Mouse (Mus musculus) C2C12 (cell line): ENCODE data around the gene Zdhhc1. TPM values are rescaled to one million over a fixed set of nuclear protein-coding genes. Genes with fewer than 3 reads are reported as not detected.

ENCODE experiments used
- H3K27me3 ChIP-seq: one replicate; pipeline ENCODE4 v1.6.1; 2011; ENCODE audit not compliant: control insufficient read depth, insufficient read depth, insufficient read length
- H3K36me3 ChIP-seq: one replicate; pipeline ENCODE4 v1.6.1; 2011; ENCODE audit not compliant: control insufficient read depth, insufficient read depth
- H3K4me3 ChIP-seq: one replicate; pipeline ENCODE4 v1.5.1; 2011; ENCODE audit warnings: mild to moderate bottlenecking, control low read depth; ENCODE audit not compliant: poor library complexity, insufficient read depth, severe bottlenecking
- H3K79me2 ChIP-seq: one replicate; pipeline ENCODE4 v1.6.1; 2011; ENCODE audit not compliant: control insufficient read depth, insufficient read depth
- H3K79me3 ChIP-seq: one replicate; pipeline ENCODE4 v1.6.1; 2011; ENCODE audit warnings: low read depth, control low read depth
- H3ac ChIP-seq: one replicate; pipeline ENCODE3; 2011; ENCODE audit warnings: low read depth; ENCODE audit not compliant: control insufficient read depth, insufficient read length
- CEBPB ChIP-seq: IDR thresholded peaks from one replicate; pipeline ENCODE4 v1.6.1; 2011; ENCODE audit warnings: low read depth, mild to moderate bottlenecking, control low read depth, moderate library complexity
- CTCF ChIP-seq: IDR thresholded peaks from one replicate; pipeline ENCODE4 v1.5.1; 2011; ENCODE audit not compliant: control insufficient read depth, insufficient read depth, insufficient read length
- FOSL1 ChIP-seq: IDR thresholded peaks from one replicate; pipeline ENCODE4 v1.8.0; 2011; ENCODE audit warnings: mild to moderate bottlenecking, low read length; ENCODE audit not compliant: poor library complexity, insufficient read depth, severe bottlenecking
- MAX ChIP-seq: IDR thresholded peaks from one replicate; pipeline ENCODE4 v1.6.1; 2011; ENCODE audit warnings: mild to moderate bottlenecking, control low read depth
- MYOD1 ChIP-seq: IDR thresholded peaks from one replicate; pipeline ENCODE4 v1.6.1; 2011; ENCODE audit warnings: low read depth; ENCODE audit not compliant: control insufficient read depth, insufficient read length
- MYOG ChIP-seq: IDR thresholded peaks from one replicate; pipeline ENCODE4 v1.6.1; 2011; ENCODE audit not compliant: control insufficient read depth, insufficient read length; ENCODE audit errors: extremely low read depth
- USF1 ChIP-seq: IDR thresholded peaks from one replicate; pipeline ENCODE4 v1.6.1; 2011; ENCODE audit warnings: low read depth, mild to moderate bottlenecking, control low read depth, moderate library complexity
- polyA plus RNA-seq: library from polyadenylated mRNA; unstranded; fragments of >200 nt; fragmentation: generic; extraction: Trizol; gene quantifications from one replicate; pipeline ENCODE4 v1.2.1, GENCODE M21; 2012; ENCODE audit warnings: missing spikeins

Gene Zdhhc1
- polyA plus RNA-seq, 1 experiment = 8.8 TPM

- H3K36me3 ChIP-seq = peaks cover 3% of the 10 kb centered on the region
- TF ChIP-seq MYOD1 = no peak
- TF ChIP-seq MYOG = no peak
- TF ChIP-seq CTCF = no peak
- no peak for TF ChIP-seq USF1
- TF ChIP-seq FOSL1 = no peak
- no peak for TF ChIP-seq CEBPB
- no peak for TF ChIP-seq MAX
- H3ac ChIP-seq = no peak overlapping the region
- no peak overlapping the region for H3K4me3 ChIP-seq
- no peaks in the 10 kb centered on the region for H3K79me3 ChIP-seq
- H3K79me2 ChIP-seq = no peaks in the 10 kb centered on the region
- no peaks in the 10 kb centered on the region for H3K27me3 ChIP-seq
These were observed 24.4 kb upstream of the Zdhhc1 start for GRCm38 (mm10) chr8:105521061-105521460.

GRCm38 (mm10) chr8:105520521-105520920, 23.8 kb upstream of the Zdhhc1 start:
- Histone ChIP-seq H3K79me3 (no peaks in the 10 kb centered on the region), H3K4me3 (no peak overlapping the region), H3ac (no peak overlapping the region), H3K36me3 (peaks cover 3% of the 10 kb centered on the region), H3K79me2 (no peaks in the 10 kb centered on the region), H3K27me3 (no peaks in the 10 kb centered on the region)
- no peak for TF ChIP-seq MYOG
- no peak for TF ChIP-seq CTCF
- TF ChIP-seq USF1 = no peak
- no peak for TF ChIP-seq CEBPB
- TF ChIP-seq MYOD1 = no peak
- TF ChIP-seq FOSL1 = no peak
- TF ChIP-seq MAX = no peak

GRCm38 (mm10) chr8:105519591-105519990, 22.9 kb upstream of the Zdhhc1 start:
- H3K36me3 ChIP-seq = peaks cover 3% of the 10 kb centered on the region
- TF ChIP-seq USF1 = no peak
- H3ac ChIP-seq = no peak overlapping the region

GRCm38 (mm10) chr8:105518436-105519313, 22.0 kb upstream of the Zdhhc1 start, which contains the start of gene Hsd11b2:
Hsd11b2 (plus strand) TSS chr8:105518755.
- Histone ChIP-seq H3ac (peak within 1 kb of the TSS; percentile 55), H3K79me3 (no peaks in the 10 kb centered on the region), H3K79me2 (no peaks in the 10 kb centered on the region), H3K4me3 (peak within 1 kb of the TSS; percentile 21), H3K27me3 (no peaks in the 10 kb centered on the region), H3K36me3 (peaks cover 3% of the 10 kb centered on the region)
- TF ChIP-seq CTCF (peak; percentile 24), MYOG (no peak)

More at GRCm38 (mm10) chr8:105519591-105519990, 22.9 kb upstream of the Zdhhc1 start:
- H3K79me3 ChIP-seq = no peaks in the 10 kb centered on the region
- H3K4me3 ChIP-seq = no peak overlapping the region
- no peaks in the 10 kb centered on the region for H3K79me2 ChIP-seq
- no peaks in the 10 kb centered on the region for H3K27me3 ChIP-seq

- H3ac ChIP-seq = no peak overlapping the region
- no peak overlapping the region for H3K4me3 ChIP-seq
- H3K36me3 ChIP-seq = peaks cover 2% of the 10 kb centered on the region
- no peaks in the 10 kb centered on the region for H3K79me3 ChIP-seq
- TF ChIP-seq FOSL1 (no peak), MAX (no peak), MYOD1 (no peak)
- H3K79me2 ChIP-seq = no peaks in the 10 kb centered on the region
- no peaks in the 10 kb centered on the region for H3K27me3 ChIP-seq
These were observed 20.6 kb upstream of the Zdhhc1 start for GRCm38 (mm10) chr8:105517346-105517745.

GRCm38 (mm10) chr8:105516018-105516645, 19.4 kb upstream of the Zdhhc1 start:
- H3K4me3 ChIP-seq = no peak overlapping the region
- no peaks in the 10 kb centered on the region for H3K79me3 ChIP-seq
- H3ac ChIP-seq = no peak overlapping the region
- H3K27me3 ChIP-seq = no peaks in the 10 kb centered on the region
- H3K36me3 ChIP-seq = no peaks in the 10 kb centered on the region
- TF ChIP-seq CTCF (peak; percentile 81), CEBPB (no peak)
- no peaks in the 10 kb centered on the region for H3K79me2 ChIP-seq
